In genomic region chr5:117492933-117493863, GRCm38 (mm10) we compare ENCODE assay signal across 8 mouse cellular contexts.
A peak's percentile ranks its signal among the peaks of the same experiment; 100 is the strongest.
DNase-seq lines count a peak whose midpoint lies in the region; ATAC-seq lines count a peak whose summit lies in the region.

No protein-coding gene starts in this region.

- no peak overlapping the region for H3K27ac ChIP-seq in heart, embryonic 16.5 days (ENCODE audit: low read length)
- H3K27ac ChIP-seq in hindbrain, embryonic 10.5 days, result peak overlapping the region; percentile 79
- H3K27ac ChIP-seq in limb, embryonic 11.5 days (replicated peaks; ENCODE audit: low read depth, low read length), result no peak overlapping the region

- H3K9me3 ChIP-seq in heart, embryonic 16.5 days (replicated peaks; ENCODE audit: control insufficient read depth, low read length), result no peaks in the 10 kb centered on the region
- no peaks in the 10 kb centered on the region for H3K9me3 ChIP-seq in hindbrain, embryonic 10.5 days
- no peaks in the 10 kb centered on the region for H3K9me3 ChIP-seq in limb, embryonic 11.5 days (ENCODE audit: control insufficient read depth, low read length)

- H3K4me2 ChIP-seq in heart, embryonic 16.5 days (ENCODE audit: low read depth, low read length), result peak overlapping the region; percentile 18; the same call in 1 of the 2 replicates
- H3K4me2 ChIP-seq in limb, embryonic 11.5 days (ENCODE audit: low read depth, severe bottlenecking), result no peak overlapping the region; the same call in 1 of the 2 replicates

- no peaks in the 10 kb centered on the region for H3K4me1 ChIP-seq in heart, embryonic 16.5 days (ENCODE audit: control insufficient read depth, insufficient read depth, low read length)
- peaks cover 20% of the 10 kb centered on the region for H3K4me1 ChIP-seq in hindbrain, embryonic 10.5 days (replicated peaks)
- no peaks in the 10 kb centered on the region for H3K4me1 ChIP-seq in limb, embryonic 11.5 days (ENCODE audit: control insufficient read depth, insufficient read depth, low read length)

- no peak overlapping the region for H3K9ac ChIP-seq in heart, embryonic 16.5 days (ENCODE audit: low read length)
- H3K9ac ChIP-seq in limb, embryonic 11.5 days (ENCODE audit: low read length), result no peak overlapping the region

- intact Hi-C loops in heart, postnatal 36 days (cut with DNase I), result no loop called here

- 24% methylated on average over 31 of the region's 31 CpGs for WGBS in heart, embryonic 16.5 days
- 14% methylated on average over 31 of the region's 31 CpGs for WGBS in hindbrain, embryonic 10.5 days
- 31% methylated on average over 31 of the region's 31 CpGs for WGBS in limb, embryonic 11.5 days

- H3K4me3 ChIP-seq in heart, embryonic 16.5 days (ENCODE audit: low read length), result no peak overlapping the region
- peak overlapping the region; percentile 42 for H3K4me3 ChIP-seq in hindbrain, embryonic 10.5 days
- no peak overlapping the region for H3K4me3 ChIP-seq in limb, embryonic 11.5 days (ENCODE audit: low read depth, low read length)

- no peaks in the 10 kb centered on the region for H3K36me3 ChIP-seq in heart, embryonic 16.5 days (ENCODE audit: control insufficient read depth, insufficient read depth)
- no peaks in the 10 kb centered on the region for H3K36me3 ChIP-seq in hindbrain, embryonic 10.5 days
- no peaks in the 10 kb centered on the region for H3K36me3 ChIP-seq in limb, embryonic 11.5 days (ENCODE audit: control insufficient read depth, insufficient read depth, low read length)

- ATAC-seq in heart, embryonic 16.5 days (replicated peaks; ENCODE audit: extremely low read depth, insufficient read depth, low FRiP score), result no peak
- peak; percentile 61 for ATAC-seq in common myeloid progenitor, adult 5-6 weeks (replicated peaks; ENCODE audit: low read depth, poor library complexity, severe bottlenecking)
- ATAC-seq in limb, embryonic 11.5 days (ENCODE audit: insufficient number of reproducible peaks, low FRiP score, low TSS enrichment, low read depth), result no peak

- H3K27me3 ChIP-seq in heart, embryonic 16.5 days (ENCODE audit: control insufficient read depth, insufficient read depth, low read length), result no peaks in the 10 kb centered on the region
- H3K27me3 ChIP-seq in hindbrain, embryonic 10.5 days (ENCODE audit: insufficient read depth, poor library complexity, severe bottlenecking), result no peaks in the 10 kb centered on the region
- H3K27me3 ChIP-seq in limb, embryonic 11.5 days (ENCODE audit: control insufficient read depth, insufficient read depth, low read length), result no peaks in the 10 kb centered on the region

- no peak for DNase-seq in heart, postnatal 36 days
- peak; percentile 85 for DNase-seq in hindbrain, embryonic 10.5 days (ENCODE audit: low spot score)
- peak; percentile 57 for DNase-seq in limb, embryonic 11.5 days (ENCODE audit: low spot score)
- DNase-seq in right cerebral cortex, postnatal 25 days, result peak; percentile 67
- DNase-seq in kidney, adult 9 months, result no peak
- no peak for DNase-seq in spleen, adult 18-20 months

Comparison
In these comparisons a context has a peak if more than half of its experiments do, and no peak if none do; other contexts are left out.
1. DNase-seq: peak in hindbrain, embryonic 10.5 days (single experiment), limb, embryonic 11.5 days (single experiment) and right cerebral cortex, postnatal 25 days (single experiment); none in heart, postnatal 36 days (0 of 2), kidney, adult 9 months (single experiment) and spleen, adult 18-20 months (0 of 2).